Mouse (Mus musculus): ENCODE measurements at regions not wholly inside any gene's neighbourhood (a gene's known extent, or its start where the extent isn't known, plus 50 kb on each side); places are given as distances from the start of the nearest gene placed in this dataset.

DNA sequence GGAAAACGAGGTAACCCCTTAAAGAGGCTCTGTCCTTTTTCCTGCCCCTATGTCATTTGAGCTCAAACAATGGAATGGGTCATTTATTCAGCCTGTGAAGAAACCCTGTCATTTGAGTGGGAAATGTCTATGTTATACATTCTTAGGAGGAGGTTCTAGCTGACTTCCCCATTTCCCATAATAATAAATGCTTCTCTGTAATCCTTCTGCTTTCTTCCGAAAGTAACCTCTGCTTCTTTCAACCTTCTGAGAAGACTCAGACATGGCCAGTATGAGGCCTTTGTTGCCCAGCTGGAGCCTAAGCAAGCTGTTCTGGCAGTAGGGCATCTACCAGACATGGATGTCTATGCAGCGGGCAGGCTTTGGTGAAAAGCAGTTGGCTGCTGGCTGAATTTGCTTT lies 150.2 kb upstream of the Pik3r1 start:
- TF ChIP-seq POLR2A (IDR thresholded peaks at IDR 0.05; ENCODE audit: borderline replicate concordance, insufficient read depth, low read length) (no peak), CTCF (IDR thresholded peaks at IDR 0.05; ENCODE audit: borderline replicate concordance, insufficient read depth, low read depth, low read length) (no peak)
- 85% methylated on average over 3 of the region's 3 CpGs for WGBS
- Histone ChIP-seq H3K4me3 (replicated peaks; ENCODE audit: insufficient read depth, low read depth, low read length) (no peak overlapping the region), H3K27me3 (ENCODE audit: control insufficient read depth, insufficient read depth, low read length) (no peaks in the 10 kb centered on the region), H3K27ac (ENCODE audit: insufficient read depth, low read length) (no peak overlapping the region), H3K4me1 (ENCODE audit: control insufficient read depth, insufficient read depth, low read length) (no peaks in the 10 kb centered on the region; the same call in 1 of the 2 replicates)
- DNase-seq = no peak

DNA sequence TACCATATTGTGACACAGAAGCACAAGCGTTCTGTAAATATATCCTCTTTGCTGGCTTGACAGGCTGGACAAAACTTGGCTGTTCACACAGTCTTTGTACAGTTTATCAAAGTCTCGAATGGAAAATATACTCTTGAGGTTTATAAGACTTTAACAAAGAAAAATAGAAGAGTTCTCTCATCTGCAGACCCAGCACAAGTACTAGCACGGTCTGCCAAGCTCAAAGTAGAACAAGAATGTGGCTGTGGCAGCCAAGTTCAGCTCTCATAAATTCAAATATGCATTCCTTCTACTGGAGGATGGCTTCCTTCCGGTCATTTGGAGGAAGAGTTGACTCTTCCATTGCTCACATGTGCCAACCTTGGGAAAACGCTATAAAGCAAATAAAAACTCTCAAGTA lies 151.2 kb upstream of the Pik3r1 start:
- H3K27ac ChIP-seq (ENCODE audit: insufficient read depth, low read length) = no peak overlapping the region
- H3K4me1 ChIP-seq (ENCODE audit: control insufficient read depth, insufficient read depth, low read length) = no peaks in the 10 kb centered on the region; the same call in 1 of the 2 replicates
- H3K27me3 ChIP-seq (ENCODE audit: control insufficient read depth, insufficient read depth, low read length) = no peaks in the 10 kb centered on the region
- no peak for TF ChIP-seq CTCF (IDR thresholded peaks at IDR 0.05; ENCODE audit: borderline replicate concordance, insufficient read depth, low read depth, low read length)
- no peak for TF ChIP-seq POLR2A (IDR thresholded peaks at IDR 0.05; ENCODE audit: borderline replicate concordance, insufficient read depth, low read length)
- no peak overlapping the region for H3K4me3 ChIP-seq (replicated peaks; ENCODE audit: insufficient read depth, low read depth, low read length)
- DNase-seq = no peak
- WGBS = 59% methylated on average over 5 of the region's 5 CpGs

DNA sequence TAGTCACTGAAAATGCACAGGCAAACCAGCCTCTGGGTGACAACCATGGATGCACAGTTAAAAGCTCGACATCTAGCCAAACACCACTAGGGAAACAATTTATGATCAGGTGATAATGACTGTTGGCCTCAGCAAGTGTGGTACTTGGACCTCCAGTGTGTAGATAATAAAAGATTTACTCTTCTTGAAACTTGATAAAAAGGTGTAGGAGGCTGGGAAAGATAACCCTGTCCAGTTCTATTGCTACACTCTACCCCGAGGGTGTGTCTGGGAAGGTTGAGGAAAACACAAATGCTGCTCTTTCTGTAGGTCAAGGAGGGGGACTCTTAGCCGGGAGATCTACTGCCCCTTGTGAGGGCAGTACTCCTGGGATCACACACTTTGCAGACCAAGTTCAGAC lies 152.4 kb upstream of the Pik3r1 start:
- Histone ChIP-seq H3K4me1 (ENCODE audit: control insufficient read depth, insufficient read depth, low read length) (no peaks in the 10 kb centered on the region; the same call in 1 of the 2 replicates), H3K4me3 (replicated peaks; ENCODE audit: insufficient read depth, low read depth, low read length) (no peak overlapping the region), H3K27ac (ENCODE audit: insufficient read depth, low read length) (no peak overlapping the region), H3K27me3 (ENCODE audit: control insufficient read depth, insufficient read depth, low read length) (no peaks in the 10 kb centered on the region)
- TF ChIP-seq POLR2A (IDR thresholded peaks at IDR 0.05; ENCODE audit: borderline replicate concordance, insufficient read depth, low read length) = no peak
- TF ChIP-seq CTCF (IDR thresholded peaks at IDR 0.05; ENCODE audit: borderline replicate concordance, insufficient read depth, low read depth, low read length) = no peak
- no peak for DNase-seq
- WGBS = 88% methylated on average over 3 of the region's 3 CpGs

DNA sequence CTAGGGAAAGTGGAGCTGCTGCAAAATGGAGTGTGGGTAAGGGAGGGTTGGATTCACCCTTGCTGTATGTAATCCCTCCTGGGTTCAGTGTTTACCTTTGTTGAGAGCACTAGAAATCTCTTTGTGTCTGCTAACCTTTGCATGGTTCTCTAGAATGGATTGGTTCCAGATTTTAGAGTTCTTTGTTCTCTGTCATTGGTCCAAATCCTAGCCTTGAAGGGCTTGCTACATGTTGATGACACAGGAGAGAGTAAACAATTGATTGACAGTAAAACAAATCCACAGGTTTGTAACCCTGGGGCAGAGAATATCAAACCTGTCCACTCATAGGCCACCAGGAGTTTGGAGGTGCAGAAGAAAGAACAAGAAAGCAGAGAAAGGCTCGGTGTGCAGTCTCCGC lies 156.6 kb upstream of the Pik3r1 start:
- DNase-seq = no peak
- Histone ChIP-seq H3K4me1 (ENCODE audit: control insufficient read depth, insufficient read depth, low read length) (no peaks in the 10 kb centered on the region), H3K4me3 (replicated peaks; ENCODE audit: insufficient read depth, low read depth, low read length) (no peak overlapping the region), H3K27me3 (ENCODE audit: control insufficient read depth, insufficient read depth, low read length) (no peaks in the 10 kb centered on the region), H3K27ac (ENCODE audit: insufficient read depth, low read length) (no peak overlapping the region)
- no peak for TF ChIP-seq POLR2A (IDR thresholded peaks at IDR 0.05; ENCODE audit: borderline replicate concordance, insufficient read depth, low read length)
- TF ChIP-seq CTCF (IDR thresholded peaks at IDR 0.05; ENCODE audit: borderline replicate concordance, insufficient read depth, low read depth, low read length) = no peak
- WGBS = 80% methylated on average over 2 of the region's 2 CpGs

DNA sequence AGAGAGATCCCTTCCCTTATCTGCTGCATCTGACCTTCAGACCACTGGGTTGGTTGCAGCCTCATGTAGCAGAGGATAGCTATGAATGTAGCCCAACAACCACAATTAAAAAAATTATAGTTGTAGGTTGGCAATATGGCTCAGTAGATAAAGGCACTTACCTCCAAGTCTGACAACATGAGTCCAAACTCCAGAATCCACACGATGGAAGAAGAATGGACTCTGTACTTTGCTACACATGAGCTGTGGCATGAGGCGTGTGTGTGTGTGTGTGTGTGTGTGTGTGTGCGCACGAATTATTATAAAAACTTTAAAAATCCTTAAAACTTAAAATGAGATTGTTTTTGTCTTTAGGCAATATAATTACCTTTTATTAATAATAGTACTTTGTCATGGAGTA lies 163.2 kb upstream of the Pik3r1 start:
- TF ChIP-seq CTCF (IDR thresholded peaks at IDR 0.05; ENCODE audit: borderline replicate concordance, insufficient read depth, low read depth, low read length) (no peak), POLR2A (IDR thresholded peaks at IDR 0.05; ENCODE audit: borderline replicate concordance, insufficient read depth, low read length) (no peak)
- Histone ChIP-seq H3K4me1 (ENCODE audit: control insufficient read depth, insufficient read depth, low read length) (no peaks in the 10 kb centered on the region), H3K27me3 (ENCODE audit: control insufficient read depth, insufficient read depth, low read length) (no peaks in the 10 kb centered on the region), H3K4me3 (replicated peaks; ENCODE audit: insufficient read depth, low read depth, low read length) (no peak overlapping the region), H3K27ac (ENCODE audit: insufficient read depth, low read length) (no peak overlapping the region)
- WGBS = 97% methylated on average over 4 of the region's 4 CpGs
- no peak for DNase-seq

DNA sequence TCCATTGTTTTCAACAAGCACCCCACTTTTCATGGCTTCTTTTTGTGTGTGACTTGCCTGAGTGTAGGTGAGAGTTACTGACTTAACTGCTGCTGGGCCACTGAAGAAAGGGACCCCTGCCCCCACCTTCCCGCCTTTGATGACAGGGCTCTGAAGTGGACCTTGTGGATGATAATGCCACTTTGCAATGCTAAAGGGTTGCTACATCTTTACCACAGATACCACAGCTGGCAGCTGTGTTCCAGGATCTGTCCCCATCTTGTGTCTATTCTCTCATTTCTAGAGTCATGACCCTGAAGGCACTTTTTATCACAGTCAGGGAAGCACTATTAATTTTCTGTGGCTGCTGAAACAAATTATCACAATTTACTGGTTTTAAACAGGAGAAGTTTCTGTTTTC lies 163.9 kb upstream of the Pik3r1 start:
- Histone ChIP-seq H3K27ac (ENCODE audit: insufficient read depth, low read length) (no peak overlapping the region), H3K27me3 (ENCODE audit: control insufficient read depth, insufficient read depth, low read length) (no peaks in the 10 kb centered on the region), H3K4me3 (replicated peaks; ENCODE audit: insufficient read depth, low read depth, low read length) (no peak overlapping the region), H3K4me1 (ENCODE audit: control insufficient read depth, insufficient read depth, low read length) (no peaks in the 10 kb centered on the region)
- no peak for DNase-seq
- no peak for TF ChIP-seq POLR2A (IDR thresholded peaks at IDR 0.05; ENCODE audit: borderline replicate concordance, insufficient read depth, low read length)
- no peak for TF ChIP-seq CTCF (IDR thresholded peaks at IDR 0.05; ENCODE audit: borderline replicate concordance, insufficient read depth, low read depth, low read length)
- 97% methylated on average over 1 of the region's 1 CpGs for WGBS

DNA sequence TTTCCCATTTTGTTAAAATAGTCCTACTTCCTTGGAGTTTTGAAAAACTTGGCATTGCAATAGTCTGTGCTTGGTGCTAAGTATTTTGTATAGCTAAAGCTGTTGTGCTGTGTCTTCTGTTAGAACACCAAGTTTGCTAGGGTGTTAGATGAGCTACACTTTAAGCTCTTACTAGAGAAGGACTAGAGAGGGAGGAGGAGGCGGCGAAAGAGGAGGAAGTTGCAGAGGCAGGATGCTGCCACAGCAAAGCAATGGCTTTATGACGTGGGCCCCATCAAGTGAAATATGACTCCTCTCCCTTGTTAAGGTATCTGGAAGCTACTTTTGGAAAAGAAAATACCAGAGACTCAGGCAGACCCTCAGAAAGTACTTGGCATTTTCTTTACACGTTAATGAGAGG lies 167.8 kb upstream of the Pik3r1 start:
- Histone ChIP-seq H3K27ac (ENCODE audit: insufficient read depth, low read length) (no peak overlapping the region), H3K4me3 (replicated peaks; ENCODE audit: insufficient read depth, low read depth, low read length) (no peak overlapping the region), H3K27me3 (ENCODE audit: control insufficient read depth, insufficient read depth, low read length) (no peaks in the 10 kb centered on the region), H3K4me1 (ENCODE audit: control insufficient read depth, insufficient read depth, low read length) (no peaks in the 10 kb centered on the region)
- 64% methylated on average over 4 of the region's 4 CpGs for WGBS
- DNase-seq = no peak
- TF ChIP-seq CTCF (IDR thresholded peaks at IDR 0.05; ENCODE audit: borderline replicate concordance, insufficient read depth, low read depth, low read length) (no peak), POLR2A (IDR thresholded peaks at IDR 0.05; ENCODE audit: borderline replicate concordance, insufficient read depth, low read length) (no peak)

DNA sequence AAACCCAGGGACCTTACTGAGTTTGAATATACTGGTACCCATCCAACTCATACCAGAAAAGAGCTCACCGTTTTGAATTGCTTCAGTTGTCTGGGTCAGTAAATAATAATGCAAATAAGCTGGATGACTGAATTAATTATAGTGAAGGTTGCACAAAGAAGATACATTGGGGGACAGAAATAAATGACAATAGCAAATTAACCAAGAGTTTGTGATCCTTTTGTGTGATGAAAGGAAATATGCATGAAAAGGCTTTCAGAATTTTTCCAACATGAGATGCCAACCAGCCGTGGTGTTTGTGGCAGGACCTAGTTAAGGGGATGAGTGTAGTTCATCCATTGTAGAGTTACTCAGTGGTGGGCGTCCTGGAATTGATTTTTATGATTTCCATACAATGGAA lies 186.5 kb upstream of the Pik3r1 start:
- TF ChIP-seq CTCF (IDR thresholded peaks at IDR 0.05; ENCODE audit: borderline replicate concordance, insufficient read depth, low read depth, low read length) (no peak), POLR2A (IDR thresholded peaks at IDR 0.05; ENCODE audit: borderline replicate concordance, insufficient read depth, low read length) (no peak)
- DNase-seq = no peak
- Histone ChIP-seq H3K4me1 (ENCODE audit: control insufficient read depth, insufficient read depth, low read length) (no peaks in the 10 kb centered on the region), H3K27ac (ENCODE audit: insufficient read depth, low read length) (no peak overlapping the region), H3K27me3 (ENCODE audit: control insufficient read depth, insufficient read depth, low read length) (no peaks in the 10 kb centered on the region), H3K4me3 (replicated peaks; ENCODE audit: insufficient read depth, low read depth, low read length) (no peak overlapping the region)
- whole genome bisulfite sequencing = 52% methylated on average over 3 of the region's 3 CpGs

Measured in cerebellum, adult 2 months (tissue).